Mouse (Mus musculus) left cerebral cortex, postnatal 14 days (tissue): ENCODE measurements around the gene S100a3. TPM values are rescaled to one million over a fixed set of nuclear protein-coding genes. Genes with fewer than 3 reads are reported as not detected.

ENCODE experiments used
- DNase-seq, 2 experiments: peaks; one replicate each; pipeline ENCODE4 v3.0.0; 2021 to 2022; ENCODE audit warnings: low spot score in 2 of 2, mixed read lengths in 1 of 2
- intact Hi-C: fragments of 180-260 bp; cut with DNase I; formaldehyde crosslinking; loops from one replicate; pipeline ENCODE4 v1.15.1; 2025
- total RNA-seq, 2 experiments: library from RNA; stranded (reverse); gene quantifications; 2 replicates each; pipeline ENCODE4 v1.2.3; 2021

The S100a3 gene
- total RNA-seq, 2 experiments from 2014 or later: 1.1 to 3.5 TPM

- intact Hi-C loops: no loop called here
- DNase-seq: no peak
Measured at GRCm38 (mm10) chr3:90549676-90550420, 10.5 kb upstream of the S100a3 start.

- intact Hi-C loops: no loop called here
- no peak for DNase-seq
Measured at GRCm38 (mm10) chr3:90550421-90550790, 10.0 kb upstream of the S100a3 start.

- no peak for DNase-seq
- intact Hi-C loops: no loop called here
Measured at GRCm38 (mm10) chr3:90552231-90552630, 8.1 kb upstream of the S100a3 start.

- peak; percentile 46 to 76 for DNase-seq
- intact Hi-C loops: no loop called here
Measured at GRCm38 (mm10) chr3:90555954-90556353, 4.4 kb upstream of the S100a3 start.

- no peak for DNase-seq
- intact Hi-C loops: no loop called here
Measured at GRCm38 (mm10) chr3:90574691-90575090, 14.3 kb downstream of the S100a3 start.

GRCm38 (mm10) chr3:90575320-90575719 lies 14.9 kb downstream of the S100a3 start:
- intact Hi-C loops: no loop called here
- DNase-seq: no peak

GRCm38 (mm10) chr3:90576351-90577001 lies 16.1 kb downstream of the S100a3 start:
- intact Hi-C loops: no loop called here
- no peak for DNase-seq

- no peak for DNase-seq
- intact Hi-C loops: no loop called here
Measured at GRCm38 (mm10) chr3:90579433-90579832, 19.1 kb downstream of the S100a3 start.

- DNase-seq: no peak
- intact Hi-C loops: loop anchor here (5.0 kb wide), 1 partner anchor 54 kb away; the partner anchor contains the start of gene S100a14
Measured at GRCm38 (mm10) chr3:90581141-90581540, 20.8 kb downstream of the S100a3 start.

- intact Hi-C loops: loop anchor here (5.0 kb wide), 1 partner anchor 55 kb away; the partner anchor contains the start of gene S100a14
Measured at GRCm38 (mm10) chr3:90582156-90582555, 21.8 kb downstream of the S100a3 start.

GRCm38 (mm10) chr3:90582556-90582955 lies 22.2 kb downstream of the S100a3 start:
- intact Hi-C loops: loop anchor here (5.0 kb wide), 1 partner anchor 55 kb away; the partner anchor contains the start of gene S100a14
- DNase-seq: no peak

More at GRCm38 (mm10) chr3:90582156-90582555, 21.8 kb downstream of the S100a3 start:
- DNase-seq: no peak

- intact Hi-C loops: loop anchor here (5.0 kb wide), 1 partner anchor 57 kb away; the partner anchor contains the start of gene S100a14
- DNase-seq: no peak
Measured at GRCm38 (mm10) chr3:90583893-90584292, 23.5 kb downstream of the S100a3 start.

- peak; percentile 67 to 81 for DNase-seq
- intact Hi-C loops: no loop called here
Measured at GRCm38 (mm10) chr3:90585595-90585994, 25.2 kb downstream of the S100a3 start.

GRCm38 (mm10) chr3:90586016-90586643 lies 25.8 kb downstream of the S100a3 start:
- DNase-seq: no peak
- intact Hi-C loops: loop anchor here (2.0 kb wide), 2 partner anchors 27 to 67 kb away; partner anchors contain the start of gene S100a6

GRCm38 (mm10) chr3:90586906-90587305 lies 26.5 kb downstream of the S100a3 start:
- intact Hi-C loops: loop anchor here (2.0 kb wide), 2 partner anchors 26 to 66 kb away; partner anchors contain the start of gene S100a6
- DNase-seq: no peak

GRCm38 (mm10) chr3:90587361-90588101 lies 27.2 kb downstream of the S100a3 start:
- intact Hi-C loops: loop anchor here (2.0 kb wide), 2 partner anchors 25 to 65 kb away; partner anchors contain the start of gene S100a6

GRCm38 (mm10) chr3:90589390-90589789 lies 29.0 kb downstream of the S100a3 start:
- no peak for DNase-seq
- intact Hi-C loops: no loop called here

More at GRCm38 (mm10) chr3:90587361-90588101, 27.2 kb downstream of the S100a3 start:
- DNase-seq: peak; percentile 36 to 90

- intact Hi-C loops: no loop called here
- DNase-seq: no peak
Measured at GRCm38 (mm10) chr3:90589947-90590346, 29.6 kb downstream of the S100a3 start, which contains the start of gene S100a2. Gene S100a2, plus strand, starts transcription at chr3:90590247.

GRCm38 (mm10) chr3:90594466-90594865 lies 34.1 kb downstream of the S100a3 start:
- intact Hi-C loops: no loop called here
- DNase-seq: no peak
